ENCODE assay signal across 21 mouse cellular contexts in the genomic region with DNA sequence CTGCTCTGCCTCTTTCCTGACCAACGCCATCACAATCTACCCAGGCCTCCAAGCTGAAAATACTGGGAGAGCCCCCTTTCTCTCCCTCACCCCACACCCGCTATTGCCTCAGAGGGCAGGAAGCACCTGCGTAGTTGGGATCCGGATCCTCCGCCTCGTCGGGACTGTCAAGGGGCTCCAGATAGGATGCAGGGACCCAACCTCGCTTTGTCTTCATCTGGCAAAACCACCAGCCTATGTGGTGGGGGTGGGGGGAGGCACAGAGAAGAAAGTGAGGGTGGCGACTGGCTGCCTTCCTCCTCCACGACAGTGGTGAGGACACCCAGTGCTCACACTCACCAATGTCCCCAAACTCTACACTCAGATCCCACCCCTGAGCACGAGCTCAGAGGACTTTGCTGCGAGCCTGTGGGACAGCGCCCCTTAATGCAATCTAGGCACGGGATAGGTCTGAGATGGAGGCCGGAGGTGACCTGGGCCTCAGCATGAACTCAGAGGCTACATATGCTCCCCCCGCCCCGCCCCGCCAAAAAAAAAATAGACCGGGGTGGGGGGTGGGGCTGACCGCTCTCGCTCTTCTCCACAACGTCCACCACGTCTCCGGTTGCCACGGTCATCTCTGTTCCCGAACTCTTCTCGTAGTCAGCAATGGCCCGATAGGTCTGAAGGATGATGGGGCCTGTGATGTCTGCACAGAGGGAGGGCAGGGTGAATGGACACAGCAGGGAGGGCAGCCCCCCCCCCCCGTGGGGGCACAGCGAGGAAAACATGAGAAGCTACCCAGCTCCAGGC. TPM values are rescaled to one million over a fixed set of nuclear protein-coding genes. Genes with fewer than 3 reads are reported as not detected.
A peak's percentile ranks its signal among the peaks of the same experiment; 100 is the strongest.
DNase-seq lines count a peak whose midpoint lies in the region; ATAC-seq and TF ChIP-seq lines count a peak whose summit lies in the region.
"Had no signal": no experiment of that assay in that cellular context is flagged by ENCODE, and none has a peak within 500 bp of the region (broad histone marks: within the 10 kb centered on the region; RNA-seq: fewer than 3 reads in every experiment).

No protein-coding gene starts in this region.

- H3K4me1 ChIP-seq in liver, embryonic 15.5 days (replicated peaks): peaks cover 16% of the 10 kb centered on the region
- H3K4me1 ChIP-seq in liver, embryonic 11.5 days (replicated peaks; ENCODE audit: control insufficient read depth, insufficient read depth, low read length): peaks cover 17% of the 10 kb centered on the region
- peaks cover 15 to 44% of the 10 kb centered on the region in 2 experiments for H3K4me1 ChIP-seq in CH12.LX (ENCODE audit: control insufficient read depth in 1 of 2, insufficient read depth in 2 of 2)
- peaks cover 10% of the 10 kb centered on the region for H3K4me1 ChIP-seq in liver, postnatal 0 days (ENCODE audit: insufficient read depth)

- TF ChIP-seq POLR2A in CH12.LX (IDR thresholded peaks at IDR 0.05; ENCODE audit: low read depth, low read length): peak; percentile 44; the same call in 1 of the 2 replicates

- DNase-seq in heart, adult 11 months: peak; percentile 91
- no peak for DNase-seq in heart, postnatal 25 days (ENCODE audit: low spot score)
- DNase-seq in liver, embryonic 11.5 days (ENCODE audit: low spot score): no peak
- no peak for DNase-seq in CH12.LX (ENCODE audit: extremely low read depth)
- DNase-seq in liver, postnatal 0 days: no peak
- DNase-seq in lung, postnatal 4 days: no peak
- DNase-seq in c-Kit-positive CD71-positive TER-119-positive erythroid progenitor cells, embryonic 14.5 days (ENCODE audit: low spot score): no peak
- DNase-seq: adrenal gland, postnatal 36 days; cerebellum, adult 2 months; cerebellum, postnatal 36 days; heart, adult 18-20 months; heart, postnatal 36 days; kidney, adult 8-10 months; lung, embryonic 14.5 days had no signal

- H3K9me3 ChIP-seq in liver, embryonic 15.5 days (replicated peaks): no peaks in the 10 kb centered on the region
- H3K9me3 ChIP-seq in liver, embryonic 11.5 days (ENCODE audit: control insufficient read depth, low read length): no peaks in the 10 kb centered on the region
- peaks cover 2% of the 10 kb centered on the region for H3K9me3 ChIP-seq in CH12.LX (replicated peaks; ENCODE audit: low read length)
- no peaks in the 10 kb centered on the region for H3K9me3 ChIP-seq in liver, postnatal 0 days (ENCODE audit: low read length)
- H3K9me3 ChIP-seq: forebrain, embryonic 10.5 days; heart, embryonic 13.5 days; limb, embryonic 15.5 days; midbrain, embryonic 15.5 days; neural tube, embryonic 15.5 days had no signal

- peak overlapping the region; percentile 10; the same call in 1 of the 2 replicates for H3K4me2 ChIP-seq in liver, embryonic 15.5 days
- no peak overlapping the region for H3K4me2 ChIP-seq in liver, embryonic 11.5 days
- peak overlapping the region; percentile 18; the same call in 1 of the 2 replicates for H3K4me2 ChIP-seq in CH12.LX (ENCODE audit: insufficient read depth, low read depth, poor library complexity, severe bottlenecking)
- peak overlapping the region; percentile 45 for H3K4me2 ChIP-seq in liver, postnatal 0 days (ENCODE audit: low read depth, low read length)
- H3K4me2 ChIP-seq: heart, embryonic 13.5 days; limb, embryonic 15.5 days; lung, embryonic 14.5 days; midbrain, embryonic 15.5 days; neural tube, embryonic 15.5 days had no signal

- peaks cover 26% of the 10 kb centered on the region for H3K79me2 ChIP-seq in CH12.LX (replicated peaks; ENCODE audit: control insufficient read depth, extremely low read depth, insufficient read depth, poor library complexity, severe bottlenecking)

- H3K9ac ChIP-seq in liver, embryonic 15.5 days: no peak overlapping the region
- H3K9ac ChIP-seq in liver, embryonic 11.5 days (ENCODE audit: low read depth, low read length): no peak overlapping the region
- peak overlapping the region; percentile 9; the same call in 1 of the 2 replicates for H3K9ac ChIP-seq in CH12.LX (ENCODE audit: insufficient read depth, low read depth)
- H3K9ac ChIP-seq in liver, postnatal 0 days (replicated peaks): no peak overlapping the region
- H3K9ac ChIP-seq: heart, embryonic 13.5 days; limb, embryonic 15.5 days; lung, embryonic 14.5 days; midbrain, embryonic 15.5 days; neural tube, embryonic 15.5 days had no signal

- H3K27ac ChIP-seq in liver, embryonic 15.5 days (replicated peaks): no peak overlapping the region
- H3K27ac ChIP-seq in liver, embryonic 11.5 days (ENCODE audit: low read depth, low read length): no peak overlapping the region
- H3K27ac ChIP-seq in CH12.LX (ENCODE audit: insufficient read depth, low read depth): peak overlapping the region; percentile 44
- no peak overlapping the region for H3K27ac ChIP-seq in liver, postnatal 0 days (ENCODE audit: low read depth)
- H3K27ac ChIP-seq: forebrain, embryonic 10.5 days; heart, embryonic 13.5 days; limb, embryonic 15.5 days; midbrain, embryonic 15.5 days; neural tube, embryonic 15.5 days had no signal

- ATAC-seq in liver, embryonic 15.5 days (ENCODE audit: insufficient read depth): no peak
- ATAC-seq in liver, embryonic 11.5 days (replicated peaks; ENCODE audit: low FRiP score): no peak
- no peak for ATAC-seq in liver, postnatal 0 days
- ATAC-seq: midbrain, embryonic 15.5 days had no signal

- in situ Hi-C loops in CH12.LX (cut with MboI; ENCODE audit: low pct_ligation_motif_present, low pct_unique_long_range_greater_than_20kb, low sequenced_read_pairs): no loop called here

- no peak for TF ChIP-seq EP300 in CH12.LX (IDR thresholded peaks at IDR 0.05; ENCODE audit: low read length)
- TF ChIP-seq EP300 in liver, postnatal 0 days (IDR thresholded peaks at IDR 0.05; ENCODE audit: low read depth): no peak

- TF ChIP-seq CTCF in CH12.LX (conservative IDR thresholded peaks at IDR 0.05 in 1 of 2, IDR thresholded peaks at IDR 0.05 in 1 of 2; ENCODE audit: low read depth in 2 of 2, low read length in 2 of 2): no peak
- no peak for TF ChIP-seq CTCF in liver, postnatal 0 days (IDR thresholded peaks at IDR 0.05; ENCODE audit: low read depth)

- dilution Hi-C loops in CH12.LX (cut with MboI; ENCODE audit: extremely low pct_ligation_motif_present, extremely low pct_unique_long_range_greater_than_20kb, low sequenced_read_pairs): no loop called here

- peaks cover 21% of the 10 kb centered on the region for H3K27me3 ChIP-seq in liver, embryonic 15.5 days
- H3K27me3 ChIP-seq in liver, embryonic 11.5 days (replicated peaks; ENCODE audit: control insufficient read depth, insufficient read depth, low read length): peaks cover 14% of the 10 kb centered on the region
- H3K27me3 ChIP-seq in CH12.LX (replicated peaks): no peaks in the 10 kb centered on the region
- peaks cover 7% of the 10 kb centered on the region; the same call in 1 of the 2 replicates for H3K27me3 ChIP-seq in liver, postnatal 0 days (ENCODE audit: insufficient read depth, low read length)
- H3K27me3 ChIP-seq: neural tube, embryonic 15.5 days had no signal

- TF ChIP-seq RAD21 in CH12.LX (IDR thresholded peaks at IDR 0.05; ENCODE audit: low read depth, low read length): no peak

- WGBS in liver, embryonic 15.5 days (ENCODE audit: insufficient replicate concordance): 54% methylated on average over 30 of the region's 30 CpGs
- WGBS in liver, embryonic 11.5 days: 57% methylated on average over 30 of the region's 30 CpGs
- 59% methylated on average over 30 of the region's 30 CpGs for WGBS in liver, postnatal 0 days (ENCODE audit: insufficient replicate concordance)

- H3K36me3 ChIP-seq in liver, embryonic 15.5 days (replicated peaks): peaks cover 3% of the 10 kb centered on the region; the same call in 1 of the 2 replicates
- no peaks in the 10 kb centered on the region for H3K36me3 ChIP-seq in liver, embryonic 11.5 days (ENCODE audit: control insufficient read depth, insufficient read depth, low read length)
- H3K36me3 ChIP-seq in CH12.LX (replicated peaks in 1 of 2; ENCODE audit: control insufficient read depth in 1 of 2, insufficient read depth in 1 of 2, low read length in 1 of 2): peaks cover 54 to 71% of the 10 kb centered on the region in 2 experiments
- H3K36me3 ChIP-seq in liver, postnatal 0 days (replicated peaks; ENCODE audit: insufficient read depth, low read length): peaks cover 14% of the 10 kb centered on the region
- H3K36me3 ChIP-seq: forebrain, embryonic 10.5 days; heart, embryonic 13.5 days; limb, embryonic 15.5 days; midbrain, embryonic 15.5 days; neural tube, embryonic 15.5 days had no signal

- no peak overlapping the region for H3K4me3 ChIP-seq in liver, embryonic 15.5 days (replicated peaks)
- no peak overlapping the region for H3K4me3 ChIP-seq in liver, embryonic 11.5 days (ENCODE audit: low read depth, low read length)
- peak overlapping the region; percentile 15 to 57 (median 42) for H3K4me3 ChIP-seq in CH12.LX (replicated peaks in 1 of 3; ENCODE audit: low read depth in 2 of 3, low read length in 2 of 3, poor library complexity in 1 of 3)
- H3K4me3 ChIP-seq in liver, postnatal 0 days (ENCODE audit: low read depth, low read length): peak overlapping the region; percentile 21
- H3K4me3 ChIP-seq: forebrain, embryonic 10.5 days; heart, embryonic 13.5 days; limb, embryonic 15.5 days; midbrain, embryonic 15.5 days; myocyte; neural tube, embryonic 15.5 days had no signal

- intact Hi-C loops in heart, postnatal 25 days (cut with DNase I): no loop called here

RNA-seq across cellular contexts. Expression of gene Ncf1, which starts 4.1 kb away (rescaled TPM):
- total RNA-seq in heart, postnatal 25 days (2021): 1 to 10 TPM; 5.0 to 5.3 TPM
- 25.8 and 27.7 TPM in 2 replicates for polyA plus RNA-seq in liver, embryonic 15.5 days (2015; fragmentation: Nextera tagmentation; extraction: Ambion mirVana)
- polyA plus RNA-seq in liver, embryonic 11.5 days (2014; fragmentation: Nextera tagmentation; extraction: Ambion mirVana): 9.3 and 11.7 TPM in 2 replicates
- total RNA-seq in CH12.LX (2012; rRNA removed) (225 and 342 TPM in 2 replicates), CH12.LX (2014; rRNA removed) (263 and 287 TPM in 2 replicates)
- 299 and 302 TPM in 2 replicates for polyA plus RNA-seq in CH12.LX (2012; ENCODE audit: insufficient read length, low read depth)
- 24.4 and 26.0 TPM in 2 replicates for polyA plus RNA-seq in liver, postnatal 0 days (2015; fragmentation: Nextera tagmentation; extraction: Ambion mirVana)

RNA-seq across cellular contexts. Expression of gene Gtf2ird2, which starts 41.5 kb away (rescaled TPM):
- 1 to 10 TPM; 4.0 to 5.1 TPM for total RNA-seq in heart, postnatal 25 days (2021)
- 1.8 and 2.3 TPM in 2 replicates for polyA plus RNA-seq in liver, embryonic 15.5 days (2015; fragmentation: Nextera tagmentation; extraction: Ambion mirVana)
- polyA plus RNA-seq in liver, embryonic 11.5 days (2014; fragmentation: Nextera tagmentation; extraction: Ambion mirVana): 5.1 and 5.9 TPM in 2 replicates
- total RNA-seq in CH12.LX (2012; rRNA removed) (4.4 and 4.7 TPM in 2 replicates), CH12.LX (2014; rRNA removed) (1.9 and 3.0 TPM in 2 replicates)
- polyA plus RNA-seq in CH12.LX (2012; ENCODE audit: insufficient read length, low read depth): 6.8 and 9.7 TPM in 2 replicates
- polyA plus RNA-seq in liver, postnatal 0 days (2015; fragmentation: Nextera tagmentation; extraction: Ambion mirVana): 1.8 and 2.1 TPM in 2 replicates

RNA-seq across cellular contexts. Expression of gene Rcc1l, which starts 48.7 kb away (rescaled TPM):
- 10 to 100 TPM; 27.6 to 30.5 TPM for total RNA-seq in heart, postnatal 25 days (2021)
- polyA plus RNA-seq in liver, embryonic 15.5 days (2015; fragmentation: Nextera tagmentation; extraction: Ambion mirVana): 12.1 and 13.8 TPM in 2 replicates
- polyA plus RNA-seq in liver, embryonic 11.5 days (2014; fragmentation: Nextera tagmentation; extraction: Ambion mirVana): 39.1 and 43.8 TPM in 2 replicates
- total RNA-seq in CH12.LX (2012; rRNA removed) (42.3 and 42.7 TPM in 2 replicates), CH12.LX (2014; rRNA removed) (24.6 and 25.4 TPM in 2 replicates)
- polyA plus RNA-seq in CH12.LX (2012; ENCODE audit: insufficient read length, low read depth): 31.0 and 31.8 TPM in 2 replicates
- polyA plus RNA-seq in liver, postnatal 0 days (2015; fragmentation: Nextera tagmentation; extraction: Ambion mirVana): 10.2 and 10.8 TPM in 2 replicates

Comparison
In these comparisons a context has a peak if more than half of its experiments do, and no peak if none do; other contexts are left out.
1. H3K4me3 ChIP-seq: peak in CH12.LX (3 of 3) and liver, postnatal 0 days (single experiment); none in liver, embryonic 15.5 days (single experiment) and liver, embryonic 11.5 days (single experiment).
2. RNA of gene Ncf1, which starts 4.1 kb away (polyA plus RNA-seq): 299 to 302 TPM in CH12.LX; 24.4 to 26.0 TPM in liver, postnatal 0 days, 25.8 to 27.7 TPM in liver, embryonic 15.5 days and 9.3 to 11.7 TPM in liver, embryonic 11.5 days; every median in the first group is over 10 times any median in the second.